Mouse (Mus musculus) G1E (cell line): Measurements from ENCODE around the gene Pxmp4.

ENCODE experiments used
- CTCF ChIP-seq: IDR thresholded peaks from 2 replicates; pipeline ENCODE4 v1.5.1; 2012; ENCODE audit warnings: low read depth, low read length, inconsistent platforms, mixed read lengths
- GATA1 ChIP-seq: IDR thresholded peaks from 2 replicates; pipeline ENCODE4 v1.6.1; 2012; ENCODE audit warnings: borderline replicate concordance, low read length, inconsistent platforms, mixed read lengths
- POLR2AphosphoS5 ChIP-seq: IDR thresholded peaks from 2 replicates; pipeline ENCODE4 v1.6.1; 2012; ENCODE audit warnings: low read depth, low read length, inconsistent platforms; ENCODE audit not compliant: insufficient replicate concordance
- TAL1 ChIP-seq: conservative IDR thresholded peaks from 2 replicates; pipeline ENCODE4 v1.6.1; 2012; ENCODE audit warnings: low read depth, low read length, inconsistent platforms, mixed read lengths

DNA sequence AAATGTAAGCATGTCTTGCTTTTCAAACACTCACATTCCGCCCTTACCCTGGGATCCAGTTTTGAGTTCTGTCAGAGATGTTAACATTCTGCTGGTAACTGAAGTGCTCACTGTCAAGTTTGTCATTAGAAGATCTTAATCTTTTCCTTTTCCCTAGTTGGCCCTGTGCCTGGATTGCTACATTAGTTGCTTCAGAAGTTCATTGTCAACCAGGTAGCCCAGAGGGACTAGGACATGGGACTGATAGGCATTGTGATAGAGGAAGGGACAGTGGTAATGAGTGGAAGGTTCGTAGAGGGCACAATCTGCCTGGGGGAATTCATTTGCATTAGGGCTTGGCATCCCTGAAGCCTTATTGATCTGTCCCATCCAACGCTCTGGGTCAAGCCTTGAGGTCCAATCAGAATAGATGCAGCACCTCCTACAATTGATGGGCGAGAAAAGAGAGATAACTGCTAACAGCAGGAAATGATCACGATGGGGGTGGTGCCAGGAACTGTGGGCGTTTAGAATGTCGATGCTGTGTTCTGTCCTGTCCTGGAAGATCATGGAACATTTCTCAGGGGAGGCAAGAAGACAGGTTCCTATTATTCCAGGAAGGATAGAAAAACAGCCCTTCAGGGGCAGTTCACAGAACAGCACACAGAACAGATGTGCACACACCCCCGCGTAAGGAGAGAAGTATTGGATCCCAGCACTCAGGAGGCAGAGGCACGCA lies 5.7 kb upstream of the Pxmp4 start:
- TF ChIP-seq POLR2AphosphoS5 (no peak), CTCF (no peak), TAL1 (no peak), GATA1 (no peak)
